Comparison of ENCODE assay signal across 31 mouse cellular contexts in the genomic region with DNA sequence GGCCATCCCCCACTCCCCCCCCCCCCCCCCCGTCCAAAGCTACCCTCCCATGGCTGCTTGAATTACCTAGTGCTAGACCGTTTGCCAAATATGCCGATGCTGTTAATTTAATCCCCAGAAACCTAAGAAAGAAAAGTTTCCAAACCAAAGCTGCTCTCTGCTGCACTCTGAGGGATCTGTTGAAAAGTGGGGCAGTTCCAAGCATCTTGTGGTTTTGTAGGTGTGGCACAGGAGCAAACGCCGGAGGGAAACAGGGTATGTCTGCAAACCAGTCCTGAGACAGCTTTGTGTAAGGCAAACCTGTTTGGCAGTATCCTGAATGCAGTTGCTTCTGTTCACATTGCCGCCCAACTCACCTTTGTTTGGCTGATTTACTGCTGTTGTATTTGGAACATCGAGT. TPM values are rescaled to one million over a fixed set of nuclear protein-coding genes. Genes with fewer than 3 reads are reported as not detected.
DNase-seq lines count a peak whose midpoint lies in the region; ATAC-seq lines count a peak whose summit lies in the region.
"Had no signal": no experiment of that assay in that cellular context is flagged by ENCODE, and none has a peak within 500 bp of the region (broad histone marks: within the 10 kb centered on the region; RNA-seq: fewer than 3 reads in every experiment).

No protein-coding gene starts in this region.

- no peak overlapping the region for H3K4me2 ChIP-seq in embryonic facial prominence, embryonic 13.5 days
- H3K4me2 ChIP-seq in embryonic facial prominence, embryonic 14.5 days (ENCODE audit: low read depth, low read length) = no peak overlapping the region
- H3K4me2 ChIP-seq in stomach, embryonic 16.5 days (ENCODE audit: low read depth, low read length) = no peak overlapping the region
- no peak overlapping the region for H3K4me2 ChIP-seq in heart, embryonic 12.5 days
- H3K4me2 ChIP-seq: forebrain, embryonic 12.5 days; heart, embryonic 15.5 days; liver, embryonic 15.5 days; lung, embryonic 14.5 days; neural tube, embryonic 15.5 days had no signal

- H3K27ac ChIP-seq in embryonic facial prominence, embryonic 13.5 days = peak overlapping the region; percentile 68
- H3K27ac ChIP-seq in embryonic facial prominence, embryonic 10.5 days (replicated peaks) = no peak overlapping the region
- no peak overlapping the region for H3K27ac ChIP-seq in embryonic facial prominence, embryonic 14.5 days (replicated peaks; ENCODE audit: low read depth, low read length)
- H3K27ac ChIP-seq in stomach, embryonic 16.5 days (ENCODE audit: low read length) = peak overlapping the region; percentile 62; the same call in 1 of the 2 replicates
- H3K27ac ChIP-seq in heart, embryonic 12.5 days (ENCODE audit: poor library complexity, severe bottlenecking) = no peak overlapping the region
- H3K27ac ChIP-seq: forebrain, embryonic 12.5 days; heart, embryonic 15.5 days; liver, embryonic 15.5 days; neural tube, embryonic 15.5 days had no signal

- H3K9ac ChIP-seq in embryonic facial prominence, embryonic 13.5 days = no peak overlapping the region
- no peak overlapping the region for H3K9ac ChIP-seq in embryonic facial prominence, embryonic 14.5 days (ENCODE audit: low read depth, low read length)
- H3K9ac ChIP-seq in stomach, embryonic 16.5 days (ENCODE audit: low read length) = no peak overlapping the region
- no peak overlapping the region for H3K9ac ChIP-seq in heart, embryonic 12.5 days
- H3K9ac ChIP-seq: forebrain, embryonic 12.5 days; forebrain, postnatal 0 days; heart, embryonic 15.5 days; liver, embryonic 15.5 days; lung, embryonic 14.5 days; neural tube, embryonic 15.5 days had no signal

- no peaks in the 10 kb centered on the region for H3K9me3 ChIP-seq in embryonic facial prominence, embryonic 13.5 days
- H3K9me3 ChIP-seq in embryonic facial prominence, embryonic 10.5 days = no peaks in the 10 kb centered on the region
- no peaks in the 10 kb centered on the region for H3K9me3 ChIP-seq in embryonic facial prominence, embryonic 14.5 days (ENCODE audit: control insufficient read depth, low read length)
- H3K9me3 ChIP-seq in stomach, embryonic 16.5 days (replicated peaks; ENCODE audit: control insufficient read depth, low read length) = no peaks in the 10 kb centered on the region
- no peaks in the 10 kb centered on the region for H3K9me3 ChIP-seq in heart, embryonic 12.5 days (replicated peaks)
- H3K9me3 ChIP-seq: forebrain, embryonic 12.5 days; heart, embryonic 15.5 days; liver, embryonic 15.5 days; neural tube, embryonic 15.5 days had no signal

- DNase-seq in embryonic facial prominence, embryonic 10.5 days (ENCODE audit: low spot score) = no peak
- peak; percentile 49 for DNase-seq in 3134 (ENCODE audit: extremely low read depth, insufficient read length, low spot score)
- peak; percentile 90 for DNase-seq in embryonic facial prominence, embryonic 14.5 days (ENCODE audit: low spot score)
- no peak for DNase-seq in layer of hippocampus, postnatal 25 days (ENCODE audit: extremely low spot score in 1 of 2, low spot score in 1 of 2)
- DNase-seq: adrenal gland, adult 2 months; adrenal gland, postnatal 36 days; cerebellum, adult 2 months; cerebellum, postnatal 14 days; forebrain, postnatal 0 days; gastrocnemius, postnatal 14 days; kidney, adult 18-20 months; kidney, postnatal 4 days; layer of hippocampus, postnatal 36 days; left cerebral cortex, postnatal 4 days; lung, embryonic 14.5 days; midbrain, embryonic 14.5 days; retina, postnatal 1 day; right cerebral cortex, postnatal 14 days; thymus, adult 2 months; thymus, postnatal 36 days had no signal

- peaks cover 24% of the 10 kb centered on the region for H3K27me3 ChIP-seq in embryonic facial prominence, embryonic 13.5 days
- peaks cover 26% of the 10 kb centered on the region for H3K27me3 ChIP-seq in embryonic facial prominence, embryonic 10.5 days (replicated peaks; ENCODE audit: low read depth, poor library complexity, severe bottlenecking)
- peaks cover 12% of the 10 kb centered on the region for H3K27me3 ChIP-seq in embryonic facial prominence, embryonic 14.5 days (replicated peaks; ENCODE audit: control insufficient read depth, insufficient read depth, low read length)
- H3K27me3 ChIP-seq in stomach, embryonic 16.5 days (ENCODE audit: control insufficient read depth, insufficient read depth, low read length) = peaks cover 10% of the 10 kb centered on the region
- peaks cover 22% of the 10 kb centered on the region for H3K27me3 ChIP-seq in heart, embryonic 12.5 days (replicated peaks)

- 39% methylated on average over 7 of the region's 7 CpGs for WGBS in embryonic facial prominence, embryonic 13.5 days
- WGBS in embryonic facial prominence, embryonic 10.5 days = 78% methylated on average over 7 of the region's 7 CpGs
- 42% methylated on average over 7 of the region's 7 CpGs for WGBS in embryonic facial prominence, embryonic 14.5 days
- WGBS in stomach, embryonic 16.5 days = 64% methylated on average over 6 of the region's 7 CpGs
- 73% methylated on average over 7 of the region's 7 CpGs for WGBS in heart, embryonic 12.5 days

- H3K36me3 ChIP-seq in embryonic facial prominence, embryonic 13.5 days = no peaks in the 10 kb centered on the region
- no peaks in the 10 kb centered on the region for H3K36me3 ChIP-seq in embryonic facial prominence, embryonic 10.5 days (replicated peaks)
- no peaks in the 10 kb centered on the region for H3K36me3 ChIP-seq in embryonic facial prominence, embryonic 14.5 days (ENCODE audit: control insufficient read depth, insufficient read depth, low read length)
- no peaks in the 10 kb centered on the region for H3K36me3 ChIP-seq in stomach, embryonic 16.5 days (ENCODE audit: control insufficient read depth, insufficient read depth, low read length)
- no peaks in the 10 kb centered on the region for H3K36me3 ChIP-seq in heart, embryonic 12.5 days
- H3K36me3 ChIP-seq: forebrain, embryonic 12.5 days; heart, embryonic 15.5 days; neural tube, embryonic 15.5 days had no signal

- no peak overlapping the region for H3K4me3 ChIP-seq in embryonic facial prominence, embryonic 13.5 days
- no peak overlapping the region for H3K4me3 ChIP-seq in embryonic facial prominence, embryonic 10.5 days
- H3K4me3 ChIP-seq in embryonic facial prominence, embryonic 14.5 days (ENCODE audit: low read depth, low read length) = no peak overlapping the region
- no peak overlapping the region for H3K4me3 ChIP-seq in stomach, embryonic 16.5 days (replicated peaks; ENCODE audit: low read length)
- no peak overlapping the region for H3K4me3 ChIP-seq in heart, embryonic 12.5 days
- H3K4me3 ChIP-seq: erythroblast, embryonic 14.5 days; forebrain, embryonic 12.5 days; heart, embryonic 15.5 days; liver, embryonic 15.5 days; neural tube, embryonic 15.5 days had no signal

- peak; percentile 71; the same call in 1 of the 2 replicates for ATAC-seq in embryonic facial prominence, embryonic 13.5 days (ENCODE audit: insufficient number of reproducible peaks, insufficient read depth, low FRiP score, low TSS enrichment, low read depth)
- ATAC-seq in embryonic facial prominence, embryonic 14.5 days (ENCODE audit: low read depth) = peak; percentile 87
- no peak for ATAC-seq in stomach, embryonic 16.5 days (ENCODE audit: insufficient read depth, low FRiP score)
- ATAC-seq in heart, embryonic 12.5 days (ENCODE audit: insufficient number of reproducible peaks, low FRiP score) = no peak
- ATAC-seq: activated CD4-positive, CD25-positive, alpha-beta regulatory T cell, adult 4 months; CD4-positive, CD25-positive, alpha-beta regulatory T cell, adult 4 months; forebrain, postnatal 0 days; hindbrain, embryonic 16.5 days had no signal

- H3K4me1 ChIP-seq in embryonic facial prominence, embryonic 13.5 days = peaks cover 11% of the 10 kb centered on the region
- H3K4me1 ChIP-seq in embryonic facial prominence, embryonic 10.5 days = peaks cover 10% of the 10 kb centered on the region
- H3K4me1 ChIP-seq in embryonic facial prominence, embryonic 14.5 days (ENCODE audit: control insufficient read depth, insufficient read depth, low read length) = peaks cover 8% of the 10 kb centered on the region
- peaks cover 8% of the 10 kb centered on the region for H3K4me1 ChIP-seq in stomach, embryonic 16.5 days (ENCODE audit: control insufficient read depth, insufficient read depth, low read length)
- peaks cover 10% of the 10 kb centered on the region for H3K4me1 ChIP-seq in heart, embryonic 12.5 days (replicated peaks)

RNA-seq across cellular contexts. Expression of a gene that starts 10.8 kb away (rescaled TPM):
- polyA plus RNA-seq in embryonic facial prominence, embryonic 13.5 days (2015; fragmentation: Nextera tagmentation; extraction: Ambion mirVana) = 14.7 and 19.4 TPM in 2 replicates
- 0.51 and 1.1 TPM in 2 replicates for polyA plus RNA-seq in embryonic facial prominence, embryonic 10.5 days (2016; fragmentation: Nextera tagmentation; extraction: Ambion mirVana)
- polyA plus RNA-seq in embryonic facial prominence, embryonic 14.5 days (2014; fragmentation: Nextera tagmentation; extraction: Ambion mirVana) = 50.0 and 81.7 TPM in 2 replicates
- 95.3 and 132 TPM in 2 replicates for polyA plus RNA-seq in stomach, embryonic 16.5 days (2015; fragmentation: Nextera tagmentation; extraction: Ambion mirVana)
- polyA plus RNA-seq in heart, embryonic 12.5 days (2016; fragmentation: Nextera tagmentation; extraction: Ambion mirVana) = 1.7 and 1.9 TPM in 2 replicates
- 1 to 10 TPM in 1 of 2 experiments, under 1 TPM in 1; 0.91 to 1.3 TPM for total RNA-seq in layer of hippocampus, postnatal 25 days (2021)

RNA-seq across cellular contexts. Expression of a gene that starts 39.9 kb away (rescaled TPM):
- polyA plus RNA-seq in embryonic facial prominence, embryonic 13.5 days (2015; fragmentation: Nextera tagmentation; extraction: Ambion mirVana) = 47.1 and 56.7 TPM in 2 replicates
- polyA plus RNA-seq in embryonic facial prominence, embryonic 10.5 days (2016; fragmentation: Nextera tagmentation; extraction: Ambion mirVana) = 72.4 and 79.4 TPM in 2 replicates
- polyA plus RNA-seq in embryonic facial prominence, embryonic 14.5 days (2014; fragmentation: Nextera tagmentation; extraction: Ambion mirVana) = 25.5 and 35.1 TPM in 2 replicates
- polyA plus RNA-seq in stomach, embryonic 16.5 days (2015; fragmentation: Nextera tagmentation; extraction: Ambion mirVana) = 30.7 and 37.0 TPM in 2 replicates
- polyA plus RNA-seq in heart, embryonic 12.5 days (2016; fragmentation: Nextera tagmentation; extraction: Ambion mirVana) = 45.7 and 51.8 TPM in 2 replicates
- under 1 TPM; 0.34 to 0.61 TPM for total RNA-seq in layer of hippocampus, postnatal 25 days (2021)

Comparison
In these comparisons a context has a peak if more than half of its experiments do, and no peak if none do; other contexts are left out.
1. H3K27ac ChIP-seq: peak in embryonic facial prominence, embryonic 13.5 days (single experiment) and stomach, embryonic 16.5 days (single experiment); none in embryonic facial prominence, embryonic 10.5 days (single experiment), embryonic facial prominence, embryonic 14.5 days (single experiment) and heart, embryonic 12.5 days (single experiment).
2. DNase-seq: peak in 3134 (single experiment) and embryonic facial prominence, embryonic 14.5 days (single experiment); none in embryonic facial prominence, embryonic 10.5 days (single experiment) and layer of hippocampus, postnatal 25 days (0 of 2).
3. ATAC-seq: peak in embryonic facial prominence, embryonic 13.5 days (single experiment) and embryonic facial prominence, embryonic 14.5 days (single experiment); none in stomach, embryonic 16.5 days (single experiment) and heart, embryonic 12.5 days (single experiment).